Mouse (Mus musculus) c-Kit-positive CD71-negative TER-119-negative erythroid progenitor cells, embryonic 14.5 days (primary cell): ENCODE data around the gene Ccdc169.
"Not testable (repeated sequence)": the region's sequence is repeated elsewhere in the genome, so short reads cannot be mapped to it uniquely, and the experiment has no call there.

Experiments used
- DNase-seq: peaks from one replicate; pipeline ENCODE4 v3.0.0-alpha.2; 2013; ENCODE audit warnings: low read depth

Gene Ccdc169

DNA sequence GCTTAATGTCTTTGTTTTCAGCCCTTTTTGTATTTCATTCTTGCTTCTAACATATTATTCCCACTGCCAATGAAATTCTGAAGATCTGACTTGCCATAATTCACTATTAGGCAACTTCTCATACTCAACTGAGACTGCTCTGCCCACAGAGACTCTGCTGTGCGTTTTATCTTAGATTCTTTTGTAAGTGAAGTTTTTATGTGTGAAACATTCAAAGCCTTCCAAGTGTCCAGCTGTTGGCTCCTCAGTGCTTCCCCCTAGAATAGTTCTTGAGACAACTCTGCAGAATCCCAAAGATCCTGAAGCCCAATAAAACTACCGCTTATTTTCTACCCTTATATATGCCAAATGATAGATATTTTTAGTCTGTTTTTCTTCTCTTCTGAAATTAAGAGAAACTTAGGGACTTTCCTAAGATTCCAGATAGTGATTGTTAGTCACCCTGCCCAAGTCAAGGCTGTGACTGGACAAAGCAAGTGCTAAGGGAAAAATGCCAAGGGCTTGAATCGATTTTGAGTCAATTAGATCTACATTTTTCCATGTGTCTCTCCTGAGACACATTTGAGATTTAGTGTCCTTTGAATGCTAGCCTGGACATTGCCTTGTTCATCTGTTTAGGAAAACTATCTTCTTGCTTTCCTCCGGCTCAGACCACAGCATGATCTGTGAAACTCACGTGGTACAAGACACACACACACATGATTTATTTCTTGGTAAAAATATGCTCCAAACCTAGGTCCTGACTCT, 58.6 kb downstream of the Ccdc169 start:
- no peak for DNase-seq

DNA sequence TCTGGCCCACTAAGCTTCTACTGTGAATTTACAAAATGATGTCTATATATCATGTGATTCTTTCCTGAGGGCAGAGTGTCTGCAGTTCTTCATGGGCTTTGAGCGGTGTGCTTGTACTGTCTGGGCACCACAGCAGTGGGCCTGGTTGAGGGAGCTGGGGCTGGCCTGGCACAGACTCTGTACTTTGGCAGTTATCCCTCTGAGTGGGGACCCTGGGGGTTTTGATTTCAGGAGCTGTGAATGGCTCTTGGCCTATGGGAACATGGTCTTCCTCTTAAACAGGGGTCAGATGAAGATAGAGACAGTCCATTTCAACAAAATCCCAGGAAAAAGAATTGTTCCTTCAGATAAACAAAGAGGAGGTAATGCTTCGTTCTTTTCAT, 59.2 kb downstream of the Ccdc169 start:
- DNase-seq: no peak

DNA sequence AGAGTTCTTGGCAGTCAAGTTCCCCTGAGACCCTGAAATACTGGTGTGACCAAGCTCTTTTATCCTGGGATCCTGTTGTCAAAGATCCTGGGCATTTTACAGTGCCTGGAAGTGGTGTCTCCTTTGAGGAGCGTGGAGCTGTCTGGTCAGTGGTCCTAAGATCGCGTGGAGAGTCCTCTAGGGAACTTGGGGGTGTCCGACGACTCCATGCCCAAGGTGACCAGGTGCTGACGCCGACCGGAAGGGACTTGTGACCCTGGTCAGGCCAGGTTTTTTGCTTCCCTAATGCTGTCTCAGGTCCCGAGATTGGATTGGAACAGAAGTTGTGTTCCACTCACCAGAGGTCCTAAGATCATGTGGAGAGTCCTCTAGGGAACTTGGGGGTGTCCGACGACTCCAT, 66.5 kb downstream of the Ccdc169 start:
- DNase-seq: not testable (repeated sequence)

- no peak for DNase-seq
These were observed 69.3 kb downstream of the Ccdc169 start for GRCm38 (mm10) chr3:55206413-55206812.

DNA sequence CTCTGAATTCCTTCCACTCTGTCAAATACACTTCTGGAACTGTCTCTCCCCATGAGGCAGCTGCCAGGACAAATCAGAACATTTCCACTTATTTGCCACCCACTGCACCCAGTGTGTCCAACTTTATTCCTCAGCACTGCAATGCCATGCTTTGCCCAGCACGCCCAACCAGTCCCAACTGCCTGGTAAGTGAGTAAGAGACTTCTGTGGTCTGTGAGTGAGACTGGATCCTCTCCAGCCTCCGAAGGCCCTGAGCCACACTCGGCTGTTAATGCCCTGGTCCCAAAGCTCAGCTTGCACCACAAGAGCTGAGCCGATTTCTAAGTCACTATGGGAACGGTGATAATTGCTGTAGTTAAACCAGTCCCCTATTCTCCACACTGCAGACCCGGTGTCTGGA, 70.5 kb downstream of the Ccdc169 start:
- no peak for DNase-seq

GRCm38 (mm10) chr3:55212254-55212653, 75.1 kb downstream of the Ccdc169 start:
- no peak for DNase-seq

- DNase-seq: no peak
These were observed 76.6 kb downstream of the Ccdc169 start for GRCm38 (mm10) chr3:55213785-55214184.

DNA sequence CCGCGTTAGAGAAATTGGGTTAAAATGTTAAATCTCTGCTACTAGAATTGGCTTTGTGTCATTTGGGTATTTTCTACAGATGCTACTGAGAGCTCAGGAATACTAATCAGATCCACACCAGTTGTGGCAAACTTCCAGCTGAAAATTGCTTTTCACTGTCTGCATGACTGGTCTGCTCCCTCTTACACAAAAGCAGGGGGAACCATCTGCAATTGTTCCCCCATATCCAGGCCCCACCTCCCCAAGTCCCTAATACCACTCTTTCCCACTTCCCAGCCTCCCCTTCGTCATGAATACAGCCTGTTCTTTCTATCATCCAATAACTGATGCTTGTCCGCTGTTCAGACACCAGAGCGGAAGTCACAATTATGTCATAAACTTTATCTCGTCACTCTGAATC, 77.3 kb downstream of the Ccdc169 start:
- DNase-seq: no peak

GRCm38 (mm10) chr3:55222502-55222901, 85.4 kb downstream of the Ccdc169 start:
- no peak for DNase-seq
